Mouse (Mus musculus): ENCODE data around the gene Aim2. TPM values are rescaled to one million over a fixed set of nuclear protein-coding genes. Genes with fewer than 3 reads are reported as not detected.

The Aim2 gene
- polyA plus RNA-seq, 1 experiment from 2014 or later: 2.5 TPM

DNA sequence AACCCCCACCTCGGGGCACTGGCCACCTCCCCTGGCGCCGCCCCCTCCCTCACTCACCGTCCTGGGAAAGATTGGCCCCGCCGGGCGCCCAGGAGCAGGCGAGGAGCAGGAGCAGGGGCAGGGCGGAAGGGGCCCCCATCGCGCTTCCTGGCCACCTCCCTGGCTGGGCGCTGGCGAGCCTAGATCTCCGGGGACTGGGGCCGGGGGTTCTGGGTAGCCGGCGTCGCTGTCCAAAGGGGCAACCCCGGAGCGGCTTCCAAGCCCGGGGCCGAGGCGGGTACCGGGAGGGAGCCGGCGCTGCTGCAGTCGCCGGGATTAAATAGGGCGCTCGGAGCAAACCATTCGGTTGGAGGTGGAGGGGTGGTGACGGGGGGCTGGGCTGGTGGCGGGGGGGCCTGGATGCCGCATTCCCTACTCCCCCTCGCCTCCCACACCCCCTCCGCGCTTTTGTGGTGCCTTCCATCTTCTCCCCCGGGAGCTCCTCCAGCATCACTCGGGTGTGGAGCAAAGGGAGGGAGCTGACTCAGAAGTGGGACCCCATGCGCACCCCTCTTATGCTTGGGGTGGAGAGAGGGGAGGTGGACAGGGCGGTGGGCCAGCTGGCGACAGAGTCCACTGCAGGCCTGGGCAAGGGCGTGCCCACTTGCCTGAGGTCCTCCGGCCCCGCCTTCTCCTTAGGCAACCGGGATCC is 16.8 kb downstream of the Aim2 start, which contains the start of gene Cadm3:
Gene Cadm3, minus strand, starts transcription at position 340 of the 691 bp plus-strand sequence.
- no peaks in the 10 kb centered on the region for H3K9me3 ChIP-seq (replicated peaks)
- no peaks in the 10 kb centered on the region for H3K36me3 ChIP-seq
- H3K4me2 ChIP-seq (replicated peaks): peak within 1 kb of the TSS; percentile 91
- peak within 1 kb of the TSS; percentile 39; the same call in 1 of the 2 replicates for H3K9ac ChIP-seq
- H3K27me3 ChIP-seq: peaks cover 35% of the 10 kb centered on the region
- H3K4me3 ChIP-seq (replicated peaks): peak within 1 kb of the TSS; percentile 58
- H3K27ac ChIP-seq (replicated peaks): no peak within 1 kb of the TSS
- 1% methylated on average over 41 of the region's 46 CpGs for WGBS
- H3K4me1 ChIP-seq: peaks cover 24% of the 10 kb centered on the region
- ATAC-seq (ENCODE audit: insufficient number of reproducible peaks, low FRiP score, low TSS enrichment, low read depth): peak; percentile 75

DNA sequence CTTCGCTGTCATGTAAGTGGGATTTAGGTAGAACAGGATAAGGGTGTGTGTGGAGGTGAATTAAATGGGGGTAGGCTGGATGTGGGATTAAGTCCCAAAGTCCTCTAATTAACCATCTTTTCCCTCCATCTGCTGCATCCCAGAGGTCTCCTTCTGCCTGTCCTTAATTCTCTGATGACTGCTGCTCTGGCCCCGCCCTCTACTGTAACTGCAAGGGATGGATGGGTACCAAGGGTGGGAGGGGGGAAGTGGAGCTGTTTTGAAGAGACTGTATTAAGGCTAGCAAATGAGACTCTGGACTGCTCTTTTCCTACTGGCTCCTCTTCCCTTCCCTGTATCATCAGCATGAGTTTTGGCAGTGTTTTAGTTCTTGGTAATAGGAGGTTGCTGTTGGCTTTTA is 18.9 kb downstream of the Aim2 start:
- WGBS: 66% methylated on average over 2 of the region's 2 CpGs
- Histone ChIP-seq H3K9ac (no peak overlapping the region), H3K4me1 (peaks cover 24% of the 10 kb centered on the region), H3K36me3 (no peaks in the 10 kb centered on the region), H3K27me3 (peaks cover 35% of the 10 kb centered on the region), H3K4me2 (replicated peaks) (no peak overlapping the region), H3K27ac (replicated peaks) (no peak overlapping the region), H3K9me3 (replicated peaks) (no peaks in the 10 kb centered on the region), H3K4me3 (replicated peaks) (no peak overlapping the region)
- no peak for ATAC-seq (ENCODE audit: insufficient number of reproducible peaks, low FRiP score, low TSS enrichment, low read depth)

DNA sequence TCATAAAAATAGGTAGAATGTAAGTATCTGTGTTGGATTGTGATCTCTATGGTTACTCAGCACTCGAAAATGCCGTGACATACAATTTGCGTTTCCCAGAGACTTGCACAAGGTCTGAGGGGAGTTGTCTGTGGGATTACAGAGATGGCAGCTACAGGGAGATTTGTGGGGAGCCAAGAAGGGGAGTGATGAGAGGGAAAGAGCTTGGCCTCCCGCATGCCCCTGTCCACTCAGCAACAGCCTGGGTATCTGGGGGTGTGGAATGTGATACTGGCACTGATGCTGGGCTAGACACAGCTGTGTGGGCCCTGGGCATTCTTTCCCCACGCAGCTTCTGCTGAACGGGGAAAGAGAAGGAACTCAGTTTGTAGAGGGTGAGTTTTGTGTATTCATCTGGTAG is 19.8 kb downstream of the Aim2 start:
- no peak overlapping the region for H3K9ac ChIP-seq
- H3K36me3 ChIP-seq: no peaks in the 10 kb centered on the region
- WGBS: 52% methylated on average over 6 of the region's 6 CpGs
- H3K4me1 ChIP-seq: peaks cover 24% of the 10 kb centered on the region
- H3K4me2 ChIP-seq (replicated peaks): no peak overlapping the region
- H3K27me3 ChIP-seq: peaks cover 32% of the 10 kb centered on the region
- H3K9me3 ChIP-seq (replicated peaks): no peaks in the 10 kb centered on the region
- no peak for ATAC-seq (ENCODE audit: insufficient number of reproducible peaks, low FRiP score, low TSS enrichment, low read depth)
- H3K27ac ChIP-seq (replicated peaks): no peak overlapping the region
- no peak overlapping the region for H3K4me3 ChIP-seq (replicated peaks)

DNA sequence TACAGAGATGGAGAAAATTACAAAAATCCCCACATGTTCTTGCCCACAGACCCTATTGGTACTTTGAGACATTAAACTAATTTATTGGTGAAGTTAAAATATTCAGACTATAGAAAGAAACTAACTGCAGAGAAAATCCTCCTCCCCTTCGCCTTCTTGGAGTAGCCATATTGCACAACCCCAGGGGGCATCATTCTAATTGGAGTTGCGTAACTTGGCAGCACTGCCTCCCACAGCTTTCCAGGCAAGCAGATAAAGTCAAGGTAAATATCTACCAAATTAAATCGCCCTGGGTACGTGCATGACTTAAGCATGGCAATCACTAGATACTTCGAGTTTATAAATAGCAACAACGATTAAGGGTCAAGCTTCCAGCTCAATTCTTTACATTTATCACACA is 20.9 kb downstream of the Aim2 start:
- Histone ChIP-seq H3K27me3 (peaks cover 25% of the 10 kb centered on the region), H3K9ac (no peak overlapping the region), H3K36me3 (no peaks in the 10 kb centered on the region), H3K27ac (replicated peaks) (no peak overlapping the region), H3K4me3 (replicated peaks) (no peak overlapping the region), H3K9me3 (replicated peaks) (no peaks in the 10 kb centered on the region), H3K4me2 (replicated peaks) (no peak overlapping the region), H3K4me1 (peaks cover 14% of the 10 kb centered on the region)
- ATAC-seq (ENCODE audit: insufficient number of reproducible peaks, low FRiP score, low TSS enrichment, low read depth): no peak
- 77% methylated on average over 6 of the region's 6 CpGs for WGBS

DNA sequence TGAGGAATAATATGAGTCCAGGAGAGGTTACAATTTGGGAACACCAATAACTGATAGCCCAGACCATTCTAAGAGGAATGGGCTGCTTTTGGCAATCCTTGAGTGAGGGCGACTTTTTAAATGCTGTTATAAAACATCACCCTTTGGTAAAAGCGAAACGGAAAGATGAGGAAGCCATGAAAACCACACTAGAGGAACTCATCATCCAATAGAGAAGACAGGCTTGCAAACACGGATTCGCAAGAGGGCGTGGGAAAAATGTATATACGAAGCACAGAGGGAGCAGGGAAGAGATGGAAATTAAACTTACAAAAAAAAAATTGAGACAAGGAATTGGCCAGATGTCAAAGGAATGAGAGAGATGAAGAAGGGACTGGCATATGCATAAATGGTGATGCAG is 23.3 kb downstream of the Aim2 start:
- no peak overlapping the region for H3K9ac ChIP-seq
- peaks cover 9% of the 10 kb centered on the region; the same call in 1 of the 2 replicates for H3K27me3 ChIP-seq
- 79% methylated on average over 7 of the region's 7 CpGs for WGBS
- no peak for ATAC-seq (ENCODE audit: insufficient number of reproducible peaks, low FRiP score, low TSS enrichment, low read depth)
- no peak overlapping the region for H3K27ac ChIP-seq (replicated peaks)
- no peaks in the 10 kb centered on the region for H3K9me3 ChIP-seq (replicated peaks)
- no peaks in the 10 kb centered on the region for H3K4me1 ChIP-seq
- H3K4me2 ChIP-seq (replicated peaks): no peak overlapping the region
- H3K4me3 ChIP-seq (replicated peaks): no peak overlapping the region
- no peaks in the 10 kb centered on the region for H3K36me3 ChIP-seq

DNA sequence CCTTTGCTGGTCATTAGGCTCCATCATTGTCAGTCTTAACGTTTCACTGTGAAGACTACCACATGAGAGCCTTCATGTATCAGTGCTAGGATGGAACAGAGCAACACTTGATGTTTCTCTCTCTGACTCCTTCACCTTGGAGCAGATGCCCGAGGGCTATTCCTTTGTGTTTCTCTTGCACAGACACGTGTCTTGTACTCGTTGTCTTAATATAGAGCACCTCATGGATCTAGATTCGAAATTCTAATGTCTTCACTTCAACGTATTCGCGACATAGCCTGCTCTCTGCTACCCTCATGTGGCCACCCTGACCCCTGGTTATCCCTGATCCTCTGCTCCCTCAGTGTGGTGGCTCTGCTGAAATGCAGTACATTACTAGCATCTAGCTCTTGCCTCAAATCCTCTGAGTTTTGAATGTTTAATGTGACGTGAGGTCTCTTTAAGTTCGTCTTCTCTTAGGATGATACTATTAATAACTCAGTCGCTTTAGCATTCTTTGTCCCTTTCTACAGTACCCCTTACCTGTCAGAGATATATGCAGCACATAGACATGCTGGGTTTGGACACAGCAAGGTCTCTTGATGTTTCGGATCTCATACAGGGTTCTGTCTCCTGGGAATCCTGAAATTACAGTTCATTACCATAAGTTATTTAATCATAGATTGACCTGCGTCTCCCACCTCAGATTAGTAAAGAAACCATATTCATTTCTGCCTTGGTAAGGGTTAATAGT is 26.9 kb downstream of the Aim2 start:
- Histone ChIP-seq H3K9me3 (replicated peaks) (no peaks in the 10 kb centered on the region), H3K27me3 (no peaks in the 10 kb centered on the region), H3K4me3 (replicated peaks) (no peak overlapping the region), H3K4me2 (replicated peaks) (no peak overlapping the region), H3K9ac (no peak overlapping the region), H3K36me3 (no peaks in the 10 kb centered on the region), H3K27ac (replicated peaks) (no peak overlapping the region), H3K4me1 (no peaks in the 10 kb centered on the region)
- no peak for ATAC-seq (ENCODE audit: insufficient number of reproducible peaks, low FRiP score, low TSS enrichment, low read depth)
- WGBS: 27% methylated on average over 13 of the region's 13 CpGs

DNA sequence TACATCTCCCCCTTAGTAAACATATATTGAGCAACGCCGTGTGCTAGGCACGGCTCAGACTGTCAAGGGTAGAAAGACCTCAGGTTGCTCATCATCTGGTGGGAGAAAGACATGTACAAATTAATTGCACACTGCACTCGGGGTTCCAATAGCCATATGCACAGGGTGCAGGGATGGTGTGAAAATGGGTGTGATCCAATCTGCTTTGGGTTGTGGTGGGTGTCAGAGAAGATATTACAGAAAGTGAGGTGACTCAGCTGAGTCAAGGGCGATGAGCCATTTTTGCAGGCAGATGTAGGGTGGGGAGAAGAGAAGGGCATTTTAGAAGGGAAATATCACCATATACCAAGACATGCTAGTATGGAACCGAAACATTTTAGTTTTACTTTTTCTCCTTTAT is 30.8 kb downstream of the Aim2 start:
- Histone ChIP-seq H3K27me3 (no peaks in the 10 kb centered on the region), H3K36me3 (no peaks in the 10 kb centered on the region), H3K4me2 (replicated peaks) (no peak overlapping the region), H3K27ac (replicated peaks) (no peak overlapping the region), H3K4me3 (replicated peaks) (no peak overlapping the region), H3K9me3 (replicated peaks) (no peaks in the 10 kb centered on the region), H3K4me1 (no peaks in the 10 kb centered on the region), H3K9ac (no peak overlapping the region)
- no peak for ATAC-seq (ENCODE audit: insufficient number of reproducible peaks, low FRiP score, low TSS enrichment, low read depth)
- WGBS: 85% methylated on average over 6 of the region's 6 CpGs

DNA sequence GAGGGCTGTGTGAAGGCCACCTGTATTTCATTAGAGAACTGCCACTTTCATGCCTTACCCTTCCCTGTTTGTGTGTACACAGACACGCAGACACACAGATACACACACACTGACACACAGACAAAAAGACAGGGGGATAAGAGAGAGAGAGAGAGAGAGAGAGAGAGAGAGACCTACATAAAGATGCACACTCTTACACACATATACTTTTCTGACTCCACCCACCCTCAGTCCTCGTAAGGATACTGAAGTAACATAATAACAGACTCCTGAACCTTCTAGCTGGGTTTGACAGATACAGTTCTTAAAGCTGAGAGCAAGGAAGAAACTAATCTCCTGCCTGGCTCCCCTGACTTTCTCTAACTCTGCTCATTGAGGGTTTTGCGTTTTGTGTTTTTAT is 38.8 kb downstream of the Aim2 start:
- ATAC-seq (ENCODE audit: insufficient number of reproducible peaks, low FRiP score, low TSS enrichment, low read depth): no peak
- no peaks in the 10 kb centered on the region for H3K27me3 ChIP-seq
- H3K9me3 ChIP-seq (replicated peaks): no peaks in the 10 kb centered on the region
- H3K27ac ChIP-seq (replicated peaks): no peak overlapping the region
- no peaks in the 10 kb centered on the region for H3K36me3 ChIP-seq
- H3K4me2 ChIP-seq (replicated peaks): peak overlapping the region; percentile 37; the same call in 1 of the 2 replicates
- H3K4me3 ChIP-seq (replicated peaks): peak overlapping the region; percentile 22
- H3K9ac ChIP-seq: no peak overlapping the region
- H3K4me1 ChIP-seq: peaks cover 11% of the 10 kb centered on the region
- 9% methylated on average over 3 of the region's 3 CpGs for WGBS

DNA sequence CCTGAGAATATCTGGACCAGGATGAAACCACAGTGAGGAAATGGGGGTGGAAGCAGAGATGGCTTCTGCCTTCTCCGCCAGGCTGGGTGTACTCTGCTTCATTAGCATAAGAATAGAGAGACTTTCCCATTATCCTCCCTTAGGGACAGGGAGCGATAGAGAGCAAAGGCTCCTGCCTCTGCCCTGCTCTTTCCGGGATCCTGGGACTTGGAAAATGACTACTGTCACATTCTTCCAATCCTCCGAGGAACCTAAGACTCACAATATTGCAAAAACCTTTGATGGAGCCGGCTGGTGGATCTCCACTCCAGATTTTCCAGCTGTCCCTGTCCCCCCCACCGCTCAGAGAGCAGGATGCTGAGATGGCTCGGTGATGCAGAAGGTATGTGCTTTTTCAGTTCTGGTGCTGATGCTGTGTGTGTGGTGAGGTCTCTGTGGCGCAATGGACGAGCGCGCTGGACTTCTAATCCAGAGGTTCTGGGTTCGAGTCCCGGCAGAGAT is 39.3 kb downstream of the Aim2 start:
- Histone ChIP-seq H3K27me3 (no peaks in the 10 kb centered on the region), H3K4me3 (replicated peaks) (peak overlapping the region; percentile 22), H3K9ac (no peak overlapping the region), H3K27ac (replicated peaks) (no peak overlapping the region), H3K9me3 (replicated peaks) (no peaks in the 10 kb centered on the region), H3K36me3 (no peaks in the 10 kb centered on the region), H3K4me2 (replicated peaks) (peak overlapping the region; percentile 37), H3K4me1 (peaks cover 11% of the 10 kb centered on the region)
- ATAC-seq (ENCODE audit: insufficient number of reproducible peaks, low FRiP score, low TSS enrichment, low read depth): no peak
- 2% methylated on average over 13 of the region's 13 CpGs for WGBS

DNA sequence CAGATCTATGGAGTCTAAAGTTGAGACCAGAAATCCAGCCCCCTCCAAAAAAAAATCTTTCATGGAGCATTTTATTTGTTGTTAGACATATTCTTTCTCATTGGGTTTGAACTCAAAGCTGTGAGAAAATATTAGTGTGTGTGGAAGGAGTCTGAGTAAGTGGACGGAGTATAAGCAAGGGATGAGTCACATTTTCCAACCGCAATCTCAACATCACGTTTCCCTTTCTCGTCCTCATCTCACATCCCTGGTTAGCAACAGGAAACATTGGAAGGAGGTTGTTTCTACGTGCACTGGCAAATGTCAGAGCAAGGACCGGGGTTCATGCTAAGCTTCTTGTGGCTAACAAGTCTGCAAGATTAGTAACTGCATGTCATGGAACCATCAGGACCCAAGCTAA is 41.1 kb downstream of the Aim2 start:
- no peaks in the 10 kb centered on the region for H3K9me3 ChIP-seq (replicated peaks)
- H3K27me3 ChIP-seq: no peaks in the 10 kb centered on the region
- peaks cover 11% of the 10 kb centered on the region for H3K4me1 ChIP-seq
- H3K27ac ChIP-seq (replicated peaks): no peak overlapping the region
- WGBS: 78% methylated on average over 6 of the region's 6 CpGs
- H3K9ac ChIP-seq: no peak overlapping the region
- ATAC-seq (ENCODE audit: insufficient number of reproducible peaks, low FRiP score, low TSS enrichment, low read depth): no peak
- no peak overlapping the region for H3K4me2 ChIP-seq (replicated peaks)
- H3K4me3 ChIP-seq (replicated peaks): no peak overlapping the region
- H3K36me3 ChIP-seq: no peaks in the 10 kb centered on the region

DNA sequence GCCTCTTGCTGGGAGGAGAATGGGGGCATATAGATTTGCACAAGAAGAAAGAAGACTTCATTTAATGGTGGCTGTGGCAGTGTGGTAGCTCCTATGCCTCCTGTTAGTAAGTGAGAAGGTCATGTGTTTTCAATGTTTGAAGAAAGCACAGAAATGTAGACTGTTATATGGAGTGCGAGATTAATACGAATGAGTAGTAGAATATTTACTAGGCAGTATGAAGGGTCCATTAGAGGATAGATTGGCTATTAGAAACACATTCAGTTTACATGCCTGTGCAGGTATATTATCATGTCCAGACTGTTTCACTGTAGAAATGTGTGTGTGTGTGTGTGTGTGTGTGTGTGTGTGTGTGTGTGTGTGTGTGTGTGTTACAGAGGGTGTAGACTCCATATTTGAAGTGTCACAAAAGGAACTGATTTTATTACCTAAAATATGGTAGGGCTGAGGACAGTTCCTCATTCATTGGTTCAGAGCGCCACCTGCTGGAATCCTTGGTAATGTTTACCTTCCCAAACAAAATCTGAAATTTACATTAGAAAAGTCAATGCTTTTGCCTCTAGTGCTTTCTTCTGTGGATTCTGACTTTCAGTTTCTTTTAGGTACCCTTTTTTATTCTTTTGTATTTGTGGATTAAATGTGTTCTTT is 47.8 kb downstream of the Aim2 start:
- Histone ChIP-seq H3K27me3 (no peaks in the 10 kb centered on the region), H3K4me2 (replicated peaks) (no peak overlapping the region), H3K4me1 (no peaks in the 10 kb centered on the region), H3K9ac (no peak overlapping the region), H3K36me3 (no peaks in the 10 kb centered on the region), H3K4me3 (replicated peaks) (no peak overlapping the region), H3K9me3 (replicated peaks) (no peaks in the 10 kb centered on the region), H3K27ac (replicated peaks) (no peak overlapping the region)
- ATAC-seq (ENCODE audit: insufficient number of reproducible peaks, low FRiP score, low TSS enrichment, low read depth): no peak
- WGBS: 36% methylated on average over 3 of the region's 3 CpGs
